In genomic region chr6:87502411-87502810, GRCm38 (mm10) we compare ENCODE assay signal across 19 mouse cellular contexts. TPM values are rescaled to one million over a fixed set of nuclear protein-coding genes. Genes with fewer than 3 reads are reported as not detected.
DNase-seq lines count a peak whose midpoint lies in the region; ATAC-seq and TF ChIP-seq lines count a peak whose summit lies in the region.
"Had no signal": no experiment of that assay in that cellular context is flagged by ENCODE, and none has a peak within 500 bp of the region (broad histone marks: within the 10 kb centered on the region; RNA-seq: fewer than 3 reads in every experiment).

No protein-coding gene starts in this region.

- 66% methylated on average over 6 of the region's 6 CpGs for WGBS in lung, embryonic 15.5 days
- 69% methylated on average over 6 of the region's 6 CpGs for WGBS in kidney, embryonic 15.5 days

- ATAC-seq in lung, embryonic 15.5 days (ENCODE audit: borderline replicate concordance, extremely low read depth, low FRiP score, low TSS enrichment), result no peak
- ATAC-seq in erythroid progenitor cell, adult 5-6 weeks (replicated peaks; ENCODE audit: low FRiP score, poor library complexity, severe bottlenecking), result no peak
- ATAC-seq in kidney, embryonic 15.5 days (replicated peaks; ENCODE audit: low FRiP score), result no peak
- ATAC-seq: forebrain, embryonic 15.5 days; midbrain, embryonic 15.5 days had no signal

- H3K36me3 ChIP-seq in lung, embryonic 15.5 days, result no peaks in the 10 kb centered on the region
- H3K36me3 ChIP-seq in megakaryocyte, embryonic 14.5 days (replicated peaks; ENCODE audit: low read length), result peaks cover 4% of the 10 kb centered on the region
- H3K36me3 ChIP-seq in kidney, embryonic 15.5 days, result no peaks in the 10 kb centered on the region
- H3K36me3 ChIP-seq: embryonic facial prominence, embryonic 15.5 days; forebrain, embryonic 15.5 days; heart, embryonic 13.5 days; hindbrain, embryonic 13.5 days; midbrain, embryonic 15.5 days; neural tube, embryonic 13.5 days had no signal

- H3K27me3 ChIP-seq in lung, embryonic 15.5 days, result no peaks in the 10 kb centered on the region
- H3K27me3 ChIP-seq in megakaryocyte, embryonic 14.5 days (replicated peaks), result no peaks in the 10 kb centered on the region
- H3K27me3 ChIP-seq in kidney, embryonic 15.5 days, result no peaks in the 10 kb centered on the region
- H3K27me3 ChIP-seq: embryonic facial prominence, embryonic 15.5 days; forebrain, embryonic 15.5 days; hindbrain, embryonic 13.5 days; midbrain, embryonic 15.5 days; neural tube, embryonic 13.5 days had no signal

- H3K4me3 ChIP-seq in lung, embryonic 15.5 days, result no peak overlapping the region
- peak overlapping the region; percentile 35 for H3K4me3 ChIP-seq in bone marrow macrophage, adult 2 months (ENCODE audit: insufficient read depth, low read length)
- H3K4me3 ChIP-seq in megakaryocyte, embryonic 14.5 days (replicated peaks), result peak overlapping the region; percentile 85
- no peak overlapping the region for H3K4me3 ChIP-seq in kidney, embryonic 15.5 days (replicated peaks)
- H3K4me3 ChIP-seq: embryonic facial prominence, embryonic 15.5 days; forebrain, embryonic 15.5 days; heart, embryonic 13.5 days; hindbrain, embryonic 13.5 days; layer of hippocampus, adult 2 months; midbrain, embryonic 15.5 days; neural tube, embryonic 13.5 days had no signal

- TF ChIP-seq CTCF in bone marrow macrophage, adult 2 months (IDR thresholded peaks at IDR 0.05; ENCODE audit: low read depth, low read length), result no peak

- H3K9ac ChIP-seq in lung, embryonic 15.5 days, result no peak overlapping the region
- H3K9ac ChIP-seq in kidney, embryonic 15.5 days, result no peak overlapping the region
- H3K9ac ChIP-seq: embryonic facial prominence, embryonic 15.5 days; forebrain, embryonic 15.5 days; heart, embryonic 13.5 days; hindbrain, embryonic 13.5 days; midbrain, embryonic 15.5 days; neural tube, embryonic 13.5 days had no signal

- no peak for DNase-seq in lung, postnatal 14 days
- peak; percentile 36 to 47 for DNase-seq in thymus, postnatal 36 days
- DNase-seq in left cerebral cortex, postnatal 10 days (ENCODE audit: extremely low spot score in 1 of 2, low spot score in 2 of 2), result no peak
- DNase-seq: cerebellum, postnatal 25 days; gastrocnemius, postnatal 25 days; lung, adult 2 months had no signal

- no peak for TF ChIP-seq POLR2A in bone marrow macrophage, adult 2 months (IDR thresholded peaks at IDR 0.05; ENCODE audit: borderline replicate concordance, low read depth, low read length)

- no peaks in the 10 kb centered on the region for H3K4me1 ChIP-seq in lung, embryonic 15.5 days
- peaks cover 67% of the 10 kb centered on the region for H3K4me1 ChIP-seq in bone marrow macrophage, adult 2 months (ENCODE audit: control insufficient read depth, insufficient read depth, low read length)
- H3K4me1 ChIP-seq in megakaryocyte, embryonic 14.5 days, result peaks cover 79% of the 10 kb centered on the region
- peaks cover 4% of the 10 kb centered on the region; the same call in 1 of the 2 replicates for H3K4me1 ChIP-seq in kidney, embryonic 15.5 days
- H3K4me1 ChIP-seq: forebrain, embryonic 15.5 days; heart, embryonic 13.5 days; midbrain, embryonic 15.5 days; neural tube, embryonic 13.5 days had no signal

- intact Hi-C loops in left cerebral cortex, postnatal 10 days (cut with DNase I), result no loop called here

- peak overlapping the region; percentile 41; the same call in 1 of the 2 replicates for H3K27ac ChIP-seq in lung, embryonic 15.5 days
- H3K27ac ChIP-seq in bone marrow macrophage, adult 2 months (ENCODE audit: insufficient read depth, low read depth, low read length), result peak overlapping the region; percentile 87
- no peak overlapping the region for H3K27ac ChIP-seq in kidney, embryonic 15.5 days
- H3K27ac ChIP-seq: embryonic facial prominence, embryonic 15.5 days; forebrain, embryonic 15.5 days; heart, embryonic 13.5 days; hindbrain, embryonic 13.5 days; layer of hippocampus, adult 2 months; midbrain, embryonic 15.5 days; neural tube, embryonic 13.5 days had no signal

- no peak overlapping the region for H3K4me2 ChIP-seq in lung, embryonic 15.5 days
- no peak overlapping the region for H3K4me2 ChIP-seq in kidney, embryonic 15.5 days
- H3K4me2 ChIP-seq: embryonic facial prominence, embryonic 15.5 days; forebrain, embryonic 15.5 days; heart, embryonic 13.5 days; hindbrain, embryonic 13.5 days; midbrain, embryonic 15.5 days; neural tube, embryonic 13.5 days had no signal

- no peaks in the 10 kb centered on the region for H3K9me3 ChIP-seq in lung, embryonic 15.5 days
- H3K9me3 ChIP-seq in megakaryocyte, embryonic 14.5 days, result 0 out of 2 replicates have a peak, but pooled peaks cover 3% of the 10 kb centered on the region
- no peaks in the 10 kb centered on the region for H3K9me3 ChIP-seq in kidney, embryonic 15.5 days (replicated peaks)
- H3K9me3 ChIP-seq: embryonic facial prominence, embryonic 15.5 days; forebrain, embryonic 15.5 days; heart, embryonic 13.5 days; hindbrain, embryonic 13.5 days; midbrain, embryonic 15.5 days; neural tube, embryonic 13.5 days had no signal

RNA-seq across cellular contexts. Expression of gene Arhgap25, which starts 30.6 kb away (rescaled TPM):
- 8.3 and 8.7 TPM in 2 replicates for polyA plus RNA-seq in lung, embryonic 15.5 days (2015; fragmentation: Nextera tagmentation; extraction: Ambion mirVana)
- polyA plus RNA-seq in bone marrow macrophage, adult 2 months (2012; ENCODE audit: insufficient read depth, insufficient read length, missing spikeins), result 66.3 and 69.0 TPM in 2 replicates
- 8.3 TPM in 1 of 2 replicates, not detected in the other for polyA plus RNA-seq in megakaryocyte, embryonic 14.5 days (2012; ENCODE audit: insufficient read depth, low replicate concordance)
- 3.2 and 7.1 TPM in 2 replicates for total RNA-seq in erythroid progenitor cell, adult 5-6 weeks (2015; ENCODE audit: low replicate concordance)
- 8.6 and 11.2 TPM in 2 replicates for total RNA-seq in erythroid progenitor cell, adult 5-6 weeks (2017; ENCODE audit: low replicate concordance)
- 1 to 10 TPM; 6.1 to 6.4 TPM for total RNA-seq in left cerebral cortex, postnatal 10 days (2021)
- 5.2 and 6.0 TPM in 2 replicates for polyA plus RNA-seq in kidney, embryonic 15.5 days (2015; fragmentation: Nextera tagmentation; extraction: Ambion mirVana)
- polyA plus RNA-seq: C2C12 had no signal

Comparison
In these comparisons a context has a peak if more than half of its experiments do, and no peak if none do; other contexts are left out.
1. H3K4me3 ChIP-seq: peak in bone marrow macrophage, adult 2 months (single experiment) and megakaryocyte, embryonic 14.5 days (single experiment); none in lung, embryonic 15.5 days (single experiment) and kidney, embryonic 15.5 days (single experiment).
2. DNase-seq: peak in thymus, postnatal 36 days (2 of 2); none in lung, postnatal 14 days (single experiment) and left cerebral cortex, postnatal 10 days (0 of 2).